Mouse (Mus musculus) frontal cortex, adult (tissue): ENCODE data around the gene Slc5a3.
A peak's percentile ranks its signal among the peaks of the same experiment; 100 is the strongest.

Experiments
- ATAC-seq: cut with Nextera tagmentation; 2 replicates; pipeline ENCODE4 v1.9.2; 2017; ENCODE audit warnings: mild to moderate bottlenecking, moderate library complexity, mixed read lengths; ENCODE audit not compliant: low TSS enrichment

The Slc5a3 gene

DNA sequence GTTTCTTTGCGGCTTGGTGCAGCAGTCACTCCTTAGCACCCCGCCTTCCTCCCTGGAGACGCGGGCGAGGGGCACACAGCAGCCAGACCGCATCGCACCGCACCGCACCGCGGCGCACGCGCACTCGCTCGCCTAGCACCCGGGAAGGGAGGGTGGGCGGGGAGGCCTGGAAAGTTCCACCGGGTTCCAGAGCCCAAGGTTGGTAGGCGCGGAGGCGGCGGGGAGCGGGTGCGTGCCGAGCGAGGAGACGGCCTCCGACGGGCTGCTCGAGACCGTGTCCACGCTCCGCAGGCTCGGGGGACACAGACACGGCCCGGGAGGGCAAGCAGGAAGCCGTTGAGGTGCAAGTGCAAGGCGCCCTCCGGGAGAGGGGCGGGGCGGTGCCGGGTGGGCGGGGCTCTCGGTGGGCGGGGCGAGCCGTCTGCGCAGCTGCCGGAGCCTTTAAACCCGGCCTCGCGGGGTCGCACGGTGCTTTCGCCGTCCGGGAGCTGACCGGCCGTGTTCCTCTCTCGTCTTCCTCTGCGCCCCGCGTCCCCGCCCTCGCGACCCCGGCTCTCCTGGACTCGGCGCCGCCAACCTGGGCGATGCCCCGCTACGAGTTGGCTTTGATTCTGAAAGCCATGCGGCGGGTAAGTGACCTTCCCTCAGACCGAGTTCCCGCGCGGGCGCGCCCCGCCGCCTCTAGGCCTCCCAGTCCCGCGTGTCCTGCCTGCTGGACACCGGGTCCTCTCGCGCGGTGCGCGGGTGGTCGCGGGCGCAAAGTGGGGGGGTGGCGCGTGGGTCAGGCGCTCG is at the start of gene Slc5a3, which contains the start of the genes Mrps6 and Gm49711:
Gene Slc5a3 (plus strand): TSS at position 471 of the 792 bp plus-strand sequence.
Gene Mrps6 (plus strand): TSS at position 419 of the 792 bp plus-strand sequence.
Gene Gm49711 (plus strand): TSS at position 465 of the 792 bp plus-strand sequence.
- peak; percentile 85 for ATAC-seq

DNA sequence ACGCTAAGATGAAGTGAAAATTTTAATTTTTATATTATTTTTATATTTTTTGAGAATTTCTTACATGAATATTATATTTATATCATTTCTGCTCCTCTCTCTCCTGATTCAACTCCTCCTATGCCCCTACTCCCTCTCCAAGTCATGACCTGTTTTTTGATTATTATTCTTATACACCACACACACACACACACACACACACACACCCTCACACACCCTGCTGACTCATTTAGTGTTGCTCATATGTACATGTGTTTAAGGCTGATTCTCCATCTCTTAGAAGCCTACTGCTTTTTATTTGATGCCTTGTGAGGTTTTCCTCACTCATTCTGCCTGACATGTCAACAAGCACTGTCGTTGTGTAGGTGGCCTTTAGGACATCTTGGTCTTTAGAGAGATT is 48.5 kb upstream of the Slc5a3 start:
- ATAC-seq, result no peak

DNA sequence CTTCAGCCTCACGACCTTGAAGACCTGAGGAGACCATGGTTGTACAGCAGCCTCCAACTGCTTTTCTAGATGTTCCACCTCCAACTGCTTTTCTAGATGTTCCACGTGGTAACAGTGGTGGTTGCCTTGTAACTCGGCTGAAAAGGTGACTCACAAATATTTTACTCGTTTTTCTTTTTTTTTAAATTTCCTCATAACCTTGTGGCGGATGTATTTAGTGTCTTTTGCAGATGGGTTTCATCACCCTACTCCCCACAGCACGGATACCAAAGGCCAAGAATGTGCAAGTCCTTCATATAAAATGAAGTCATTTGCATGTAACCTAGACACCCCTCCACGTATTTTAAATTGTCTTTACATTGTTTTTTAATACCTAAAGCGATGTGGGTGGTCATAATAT is 41.3 kb upstream of the Slc5a3 start:
- ATAC-seq, result no peak

DNA sequence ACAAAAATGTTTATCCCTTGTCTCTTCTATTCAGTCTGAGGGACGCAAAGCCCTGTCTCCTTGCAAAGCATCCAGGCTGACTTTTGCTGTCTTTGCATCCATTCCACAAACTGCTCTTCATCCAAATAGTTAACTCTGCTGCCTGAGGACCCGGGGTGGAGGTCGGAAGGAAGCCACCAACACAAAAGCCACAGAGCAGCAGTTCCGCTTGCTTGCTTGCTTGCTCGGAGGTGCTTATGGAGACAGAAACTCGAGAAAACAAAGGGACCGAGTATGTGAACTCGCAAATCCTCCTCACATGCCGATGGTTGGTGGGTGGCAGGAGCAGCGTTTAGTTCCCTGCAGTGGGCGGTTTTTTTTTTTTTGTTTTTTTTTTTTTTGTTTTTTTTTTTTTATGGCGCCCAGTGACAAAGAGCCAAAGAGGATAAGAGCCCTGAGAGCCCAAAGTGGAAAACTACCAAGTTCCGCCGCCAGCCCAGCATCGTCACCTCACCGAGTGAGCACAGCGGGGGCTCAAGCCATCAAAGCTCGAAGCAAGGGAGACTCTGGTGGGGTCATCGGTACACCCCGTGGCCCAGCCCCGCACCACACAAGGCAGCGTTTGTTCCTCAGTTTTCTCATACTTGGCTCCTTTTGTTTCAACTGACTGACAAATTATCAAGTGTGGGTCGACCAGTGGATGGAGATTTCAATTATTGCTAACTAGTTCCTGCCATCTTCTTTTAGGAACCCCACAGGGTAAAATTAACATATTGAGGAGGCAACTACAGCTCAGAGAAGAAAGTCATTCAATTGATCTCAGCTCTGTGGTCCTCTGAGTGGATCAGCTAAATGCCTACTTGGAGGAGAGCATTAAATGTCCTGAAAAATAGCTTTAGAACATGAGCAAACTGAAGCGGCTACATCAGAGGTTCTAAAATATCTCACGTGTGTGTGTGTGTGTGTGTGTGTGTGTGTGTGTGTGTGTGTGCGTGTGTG is 38.7 kb upstream of the Slc5a3 start:
- ATAC-seq, result peak; percentile 72

DNA sequence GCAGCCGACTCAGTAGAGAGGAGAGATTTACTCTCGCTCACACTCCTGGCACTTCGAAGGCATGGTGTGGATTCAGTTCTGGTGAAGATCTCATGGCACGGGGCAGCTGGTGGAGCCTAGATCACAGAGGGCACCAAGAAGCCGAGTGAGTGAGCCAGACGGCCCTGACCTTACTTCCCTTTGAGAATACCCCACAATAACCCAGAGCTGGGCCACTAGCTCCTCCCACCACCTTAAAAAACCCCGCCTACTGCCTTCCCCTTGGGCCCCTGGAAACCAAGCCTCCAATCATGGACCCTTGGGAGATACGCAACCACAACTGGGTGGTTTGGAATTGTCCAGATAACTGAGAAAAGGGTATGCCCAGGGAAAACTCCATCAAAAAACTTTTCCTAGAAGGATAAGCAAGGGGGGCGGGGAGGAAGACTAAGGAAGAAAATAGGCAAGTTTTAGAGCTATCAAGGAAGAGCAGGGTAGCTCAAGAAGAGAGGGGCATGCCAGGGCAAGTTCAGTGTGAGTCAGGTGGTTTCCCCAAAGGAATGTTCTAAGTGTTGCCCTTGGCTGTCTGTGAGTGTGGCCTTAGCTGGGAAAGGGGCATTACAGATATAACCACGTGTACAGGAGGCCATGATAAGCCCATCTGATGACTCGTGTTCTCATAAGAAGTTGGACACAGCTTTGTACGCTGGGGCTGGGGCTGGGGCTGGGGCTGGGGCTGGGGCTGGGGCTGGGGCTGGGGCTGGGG is 36.3 kb upstream of the Slc5a3 start:
- no peak for ATAC-seq

DNA sequence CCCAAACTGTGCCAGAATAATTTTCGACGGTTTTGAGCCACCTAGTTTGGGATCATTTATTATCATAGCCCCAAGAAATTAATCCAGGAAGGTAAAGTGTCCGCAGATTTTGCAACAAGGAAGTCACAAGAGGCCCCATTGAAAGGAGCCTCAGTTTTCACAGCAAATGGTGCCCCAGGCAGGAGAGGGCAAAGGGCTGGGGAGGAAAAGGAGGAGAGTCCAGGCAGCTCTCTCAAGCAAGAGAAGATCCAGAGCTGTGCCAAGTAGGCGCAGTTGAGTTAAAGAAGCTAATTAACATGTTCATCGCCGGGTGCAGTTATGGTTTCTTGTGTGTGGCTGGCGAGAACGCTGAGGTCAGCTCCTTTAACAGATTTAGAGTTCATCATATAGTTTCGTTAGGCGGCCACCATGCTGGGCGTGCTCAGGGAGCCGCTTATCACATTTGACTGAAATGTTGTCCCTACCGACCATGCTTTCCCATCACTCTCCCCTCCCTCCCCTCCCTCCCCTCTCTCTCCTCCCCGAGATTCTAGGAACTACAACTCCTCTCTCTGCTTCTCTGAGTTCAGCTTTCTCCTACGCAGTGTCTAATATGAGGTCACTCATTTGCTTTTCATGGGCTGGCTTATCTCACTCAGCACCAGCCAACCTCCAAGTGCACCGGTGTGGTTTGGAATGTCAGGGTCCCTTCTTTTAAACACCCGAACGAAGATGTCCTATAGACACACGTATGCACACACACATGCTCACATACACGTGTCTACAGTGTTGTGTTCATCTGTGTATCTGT is 35.4 kb upstream of the Slc5a3 start:
- ATAC-seq, result no peak

DNA sequence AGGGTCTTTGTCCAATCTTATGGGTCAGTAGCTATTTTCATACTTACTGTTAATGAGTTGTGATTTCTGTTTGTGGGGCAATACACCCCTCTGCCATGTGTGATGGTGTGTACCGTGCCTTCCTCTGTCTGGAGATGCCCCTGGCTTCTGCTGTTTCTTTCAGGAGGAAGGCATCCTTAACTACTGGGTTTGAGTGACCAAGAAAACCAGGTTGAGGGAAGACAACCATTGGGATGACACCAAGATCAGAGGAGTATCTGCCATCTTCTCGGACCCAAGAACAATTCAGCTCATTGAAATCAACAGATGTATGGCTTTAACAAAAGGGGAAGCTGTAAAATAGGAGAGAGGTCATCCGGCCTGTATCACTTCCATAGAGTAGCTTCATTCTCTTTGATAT is 24.8 kb upstream of the Slc5a3 start:
- ATAC-seq, result no peak

DNA sequence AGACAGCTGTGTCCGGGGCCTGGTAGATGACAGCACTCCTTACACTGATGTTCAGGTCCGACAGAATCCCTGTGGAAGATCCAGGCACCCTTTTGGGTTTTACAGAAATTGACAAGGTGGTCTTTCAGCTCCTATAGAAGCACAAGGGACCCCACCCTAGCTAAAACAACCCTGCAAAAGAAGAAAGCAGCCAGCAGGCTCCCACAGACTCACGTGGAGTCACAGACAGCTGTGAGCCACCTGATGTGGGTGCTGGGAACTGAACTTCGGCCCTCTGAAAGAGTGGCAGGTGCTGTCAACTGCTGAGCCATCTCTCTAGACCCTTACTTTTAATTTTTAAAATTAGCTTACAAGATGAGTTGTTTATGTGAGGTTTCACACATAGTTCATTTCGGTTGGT is 23.4 kb upstream of the Slc5a3 start:
- ATAC-seq, result no peak

DNA sequence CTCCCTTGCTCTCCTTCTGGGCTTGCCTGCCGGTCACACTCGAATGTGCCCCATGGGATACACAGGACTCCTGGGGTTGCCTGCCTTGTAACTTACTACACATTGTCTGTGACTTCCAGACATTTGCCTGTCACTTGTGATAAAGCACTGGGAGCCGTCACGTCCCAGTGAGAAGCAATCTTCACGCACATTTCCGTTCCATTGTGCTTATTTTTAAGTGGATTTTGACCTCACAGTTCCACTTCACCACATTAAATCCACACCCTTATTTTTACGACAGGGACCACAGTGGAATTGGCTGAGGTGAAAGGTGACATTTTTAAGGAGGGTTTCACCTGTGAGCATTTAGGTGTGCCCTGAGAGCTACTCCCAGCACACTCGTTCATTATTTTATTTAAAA is 21.4 kb upstream of the Slc5a3 start:
- ATAC-seq, result no peak

DNA sequence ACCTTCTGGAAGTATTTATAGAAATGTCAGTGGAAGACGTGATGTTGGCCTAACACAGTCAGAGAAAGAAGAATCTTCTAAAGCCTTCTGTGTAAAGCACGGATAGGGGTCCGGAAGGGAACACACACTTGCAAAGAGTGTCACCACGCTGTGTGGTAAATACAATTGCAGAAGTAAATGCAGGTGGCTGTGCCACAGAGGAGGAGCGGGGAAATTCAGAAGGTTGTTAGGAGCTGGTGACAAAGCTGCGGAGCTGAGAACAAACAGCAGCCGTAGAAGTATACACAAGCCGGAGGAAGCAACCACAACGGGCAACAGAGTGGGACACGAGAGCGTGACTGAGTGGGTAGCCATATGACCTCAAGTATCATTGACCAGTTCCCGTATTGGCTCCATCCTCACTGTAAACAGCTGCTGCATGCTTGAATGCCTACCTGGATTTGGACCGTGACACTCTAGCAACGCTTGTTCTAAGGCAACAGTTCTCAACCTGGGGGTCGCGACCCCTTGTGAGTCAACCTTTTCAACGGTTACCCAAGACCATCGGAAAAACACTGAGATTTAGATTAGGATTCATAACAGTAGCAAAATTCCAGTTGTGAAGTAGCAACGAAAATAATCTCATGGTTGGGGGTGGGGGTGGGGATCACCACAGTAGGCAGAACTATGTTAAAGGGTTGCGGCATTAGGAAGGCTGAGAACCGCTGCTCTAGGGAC is 20.1 kb upstream of the Slc5a3 start:
- no peak for ATAC-seq

DNA sequence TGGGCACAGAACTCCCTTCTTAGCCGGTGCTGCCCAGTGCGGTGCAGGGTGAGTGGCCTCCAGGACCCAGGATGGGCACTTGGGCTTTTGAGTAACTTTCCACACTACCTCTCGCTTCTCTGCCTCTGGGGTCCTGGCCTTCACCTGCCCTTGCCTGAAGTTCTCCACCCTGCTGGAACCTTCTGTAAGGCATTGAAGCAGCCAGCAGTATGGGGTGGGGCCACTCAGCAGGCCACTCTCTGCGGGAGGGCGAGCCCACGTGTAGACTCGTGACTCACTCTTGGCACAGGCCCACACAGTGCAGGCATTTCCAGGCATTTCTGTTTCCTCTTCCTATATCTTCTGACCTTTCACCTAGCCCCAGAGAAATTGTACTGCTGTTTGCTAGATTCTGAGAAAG is 18.7 kb upstream of the Slc5a3 start:
- no peak for ATAC-seq

DNA sequence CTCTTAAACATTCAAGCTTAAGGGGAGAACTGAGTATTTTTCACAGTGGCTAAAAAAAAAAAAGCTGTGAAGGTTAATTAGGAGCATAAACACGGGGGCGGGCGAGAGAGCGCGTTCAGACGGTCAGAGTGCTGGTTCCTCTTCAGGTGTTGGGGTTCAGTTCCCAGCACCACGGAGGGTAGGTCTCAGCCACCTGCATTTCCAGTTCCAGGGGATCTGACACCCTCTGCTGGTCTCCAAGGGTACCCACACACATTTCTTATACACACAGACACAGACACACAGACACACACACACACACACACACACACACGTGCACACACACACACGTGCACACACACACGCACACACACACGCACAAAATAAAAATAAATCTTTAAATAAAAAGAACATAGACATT is 18.2 kb upstream of the Slc5a3 start:
- ATAC-seq, result no peak

DNA sequence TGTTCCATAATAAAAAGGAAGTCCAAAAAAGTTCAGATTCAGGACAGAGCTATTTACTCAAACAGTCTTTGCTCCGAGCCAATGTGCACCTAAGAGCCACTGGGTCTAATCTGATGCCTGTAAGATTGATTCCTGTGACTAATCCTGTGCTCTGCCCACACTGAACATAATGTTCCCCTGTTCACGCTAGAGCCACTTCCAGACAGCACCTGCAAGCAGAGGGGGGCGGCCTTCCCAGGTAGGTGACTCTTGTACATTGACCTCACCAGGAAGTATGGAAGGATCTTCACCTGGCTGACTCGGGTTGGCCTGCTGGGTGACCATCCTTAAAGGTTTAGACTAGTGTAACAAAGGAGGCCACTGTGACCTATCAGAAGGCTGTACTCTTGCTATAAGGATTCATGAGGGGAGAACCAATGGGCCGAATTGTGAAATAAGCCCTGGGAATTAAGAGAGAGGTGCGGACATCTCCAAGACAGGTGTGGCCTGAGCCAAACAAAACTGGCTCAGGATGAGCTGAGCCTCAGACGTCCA is 6.3 kb upstream of the Slc5a3 start:
- ATAC-seq, result no peak

DNA sequence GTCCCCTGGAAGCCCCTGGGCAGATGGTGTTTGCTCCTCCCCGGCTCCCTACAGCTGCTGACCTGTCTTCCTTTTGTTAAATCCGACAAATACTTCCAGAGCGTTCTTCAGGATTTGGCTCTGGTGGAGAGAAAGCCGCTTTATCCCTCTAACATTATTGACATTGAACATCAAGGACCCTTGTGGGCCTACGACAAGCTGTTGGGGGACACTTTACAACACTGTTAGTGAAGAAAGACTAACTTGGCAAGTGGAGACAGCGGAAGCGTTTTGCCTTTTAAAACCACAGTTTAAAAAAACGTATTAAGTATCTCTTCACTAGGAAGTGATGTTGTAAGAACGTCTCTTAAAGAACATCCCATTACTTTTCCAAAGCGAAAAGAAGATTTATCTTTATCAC is 5.6 kb upstream of the Slc5a3 start:
- no peak for ATAC-seq

DNA sequence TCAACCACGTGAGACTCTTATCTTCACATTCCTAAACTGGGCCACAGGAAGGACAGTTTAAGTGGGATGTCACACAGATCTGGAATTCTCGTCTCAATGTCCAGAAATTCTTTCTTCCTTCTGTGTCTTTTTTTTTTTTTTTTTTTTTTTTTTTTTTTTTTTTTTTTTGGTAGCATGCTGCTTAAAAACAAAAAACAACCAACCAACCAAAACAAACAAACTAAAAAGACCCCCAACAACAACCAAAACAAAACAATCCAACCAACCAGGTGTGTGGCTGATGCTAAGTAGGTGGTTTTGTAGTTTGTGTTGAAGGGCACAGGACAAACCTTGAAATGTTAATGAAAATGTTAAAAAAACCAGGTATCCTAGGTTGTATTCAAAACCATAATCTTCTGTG is 1.4 kb upstream of the Slc5a3 start:
- ATAC-seq, result no peak

DNA sequence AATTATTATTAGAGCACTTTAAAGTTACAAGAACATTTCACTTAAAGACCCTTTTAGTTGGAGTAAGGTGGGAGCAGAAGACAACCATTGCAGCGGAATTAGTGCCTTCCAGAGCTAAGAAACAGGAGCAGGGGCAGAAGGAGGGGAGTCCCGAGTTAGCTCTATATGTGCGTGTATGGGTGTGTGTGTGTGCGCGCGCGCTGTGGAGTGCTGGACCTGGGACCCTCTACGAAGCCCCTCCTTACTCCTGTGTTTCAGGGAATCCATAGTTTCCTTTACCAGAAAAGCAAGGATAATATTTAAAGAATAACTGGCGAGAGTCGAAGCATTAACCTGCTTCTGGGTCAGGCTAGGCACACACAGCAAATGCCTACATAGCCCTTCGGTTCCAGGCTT is 668 bp upstream of the Slc5a3 start:
- ATAC-seq, result peak; percentile 43

DNA sequence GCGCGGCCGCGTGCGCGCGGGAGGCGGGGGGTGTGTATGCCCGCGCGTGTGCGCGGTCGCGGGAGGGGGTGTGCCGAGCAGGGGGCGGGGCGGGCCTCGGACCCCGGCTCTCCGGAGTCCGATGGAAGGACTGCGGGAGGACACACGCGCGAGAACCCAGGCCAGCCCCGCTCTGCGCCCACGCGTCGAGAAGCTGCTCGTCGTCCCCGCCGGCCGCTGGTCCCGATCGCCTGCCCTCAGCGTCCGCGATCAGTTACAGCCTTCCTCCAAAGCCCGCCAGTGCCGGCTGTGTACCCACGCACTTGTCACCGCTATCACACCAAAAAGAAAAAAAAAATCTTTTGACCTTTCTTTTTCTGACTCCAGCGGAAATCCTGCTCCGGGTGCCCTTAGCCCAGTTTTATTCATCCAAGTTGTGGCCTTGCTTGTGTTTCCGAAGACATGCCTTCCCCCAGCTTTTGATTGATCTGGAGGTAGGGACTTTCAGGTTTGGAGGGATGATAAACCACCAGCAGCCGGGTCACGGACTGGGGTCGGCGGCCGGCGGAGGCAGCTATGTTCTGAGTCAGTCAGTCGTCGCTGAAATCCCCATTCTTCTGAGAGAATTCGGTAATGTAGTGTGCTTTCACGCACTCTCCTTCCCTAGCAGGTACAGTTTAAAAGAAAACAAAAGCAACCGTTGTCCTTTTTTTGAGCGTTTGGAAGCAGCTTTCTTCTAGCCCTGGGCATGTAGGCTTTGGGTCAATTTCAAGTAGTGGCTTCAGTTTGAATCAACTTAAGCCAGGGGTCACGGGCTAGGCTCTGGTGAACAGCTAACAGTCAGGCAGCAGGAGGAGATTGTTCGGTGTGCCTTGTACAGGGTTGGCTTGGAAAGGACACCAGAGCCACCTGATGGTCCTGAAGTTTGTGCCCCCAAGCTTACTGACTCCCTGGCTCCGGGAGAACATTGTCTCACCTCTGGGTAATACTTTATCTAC is 810 bp downstream of the Slc5a3 start:
- no peak for ATAC-seq

DNA sequence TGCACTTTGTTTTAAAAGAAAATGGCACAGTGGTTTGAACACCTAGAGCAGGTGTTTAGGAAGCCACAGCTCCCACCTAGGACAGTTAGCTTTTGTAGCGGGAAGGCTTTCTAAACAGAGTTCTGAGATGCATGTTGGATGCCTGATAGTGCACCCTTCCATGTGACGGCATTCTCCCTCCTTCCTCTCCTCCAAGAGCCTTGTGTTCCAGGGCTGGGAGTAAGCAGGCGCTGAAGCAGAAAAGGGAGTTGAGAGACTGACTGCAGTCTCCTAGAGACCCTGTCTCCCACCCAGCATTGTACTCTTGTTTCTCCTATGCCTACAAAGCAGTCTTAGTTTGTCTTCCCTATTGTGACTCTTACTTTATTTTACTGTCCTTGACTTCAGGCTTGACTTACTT is 2.1 kb downstream of the Slc5a3 start:
- ATAC-seq, result no peak

DNA sequence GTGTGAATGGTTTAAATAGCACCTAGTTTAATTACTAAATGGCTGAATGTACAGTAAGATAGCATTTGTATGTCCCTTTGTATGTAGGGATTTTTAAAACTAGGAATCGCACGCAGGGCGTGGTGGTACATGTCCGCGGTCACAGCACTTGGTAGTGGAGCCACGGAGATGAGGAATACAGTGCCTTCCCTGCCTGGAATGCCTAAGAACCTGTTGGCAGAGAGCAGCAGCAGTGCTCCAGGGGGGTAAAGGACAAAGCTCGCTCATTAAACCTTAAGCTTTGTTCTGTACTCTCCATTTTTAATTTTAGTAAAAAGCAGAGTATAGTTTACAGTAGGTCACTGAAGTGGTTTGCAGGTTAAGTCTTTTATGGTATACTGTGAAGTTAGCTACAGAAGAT is 3.5 kb downstream of the Slc5a3 start:
- ATAC-seq, result no peak
